30 mouse cellular contexts compared by ENCODE assay signal in the genomic region with DNA sequence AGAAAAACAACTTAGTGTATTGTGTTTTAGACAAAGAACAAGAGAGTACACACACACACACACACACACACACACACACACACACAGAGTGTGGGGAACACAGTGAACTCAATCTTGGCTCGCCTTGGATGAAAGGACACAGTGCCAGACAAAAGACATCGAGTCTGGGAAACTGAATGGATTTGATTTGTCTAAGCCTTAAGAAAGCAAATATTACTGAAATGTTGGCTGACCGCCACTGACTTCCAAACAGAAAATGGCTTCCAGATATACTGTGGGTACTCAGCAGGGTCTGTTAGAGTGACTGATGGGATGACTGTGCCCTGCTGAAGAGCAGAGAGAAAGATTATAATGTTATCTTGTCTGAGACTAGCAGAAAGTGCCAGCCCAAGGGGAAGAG. TPM values are rescaled to one million over a fixed set of nuclear protein-coding genes. Genes with fewer than 3 reads are reported as not detected.
A peak's percentile ranks its signal among the peaks of the same experiment; 100 is the strongest.
DNase-seq lines count a peak whose midpoint lies in the region; ATAC-seq lines count a peak whose summit lies in the region.
"Had no signal": no experiment of that assay in that cellular context is flagged by ENCODE, and none has a peak within 500 bp of the region (broad histone marks: within the 10 kb centered on the region; RNA-seq: fewer than 3 reads in every experiment).

No protein-coding gene starts in this region.

- no peak overlapping the region for H3K27ac ChIP-seq in hindbrain, embryonic 16.5 days (ENCODE audit: low read depth, low read length)
- no peak overlapping the region for H3K27ac ChIP-seq in hindbrain, embryonic 10.5 days
- H3K27ac ChIP-seq in lung, embryonic 15.5 days: no peak overlapping the region
- H3K27ac ChIP-seq: forebrain, embryonic 10.5 days; forebrain, embryonic 15.5 days; hindbrain, postnatal 0 days; intestine, embryonic 15.5 days; limb, embryonic 13.5 days; liver, embryonic 12.5 days; midbrain, embryonic 12.5 days; neural tube, embryonic 15.5 days had no signal

- no peaks in the 10 kb centered on the region for H3K4me1 ChIP-seq in hindbrain, embryonic 16.5 days (ENCODE audit: control insufficient read depth, insufficient read depth, low read depth, low read length)
- no peaks in the 10 kb centered on the region for H3K4me1 ChIP-seq in hindbrain, embryonic 10.5 days (replicated peaks)
- no peaks in the 10 kb centered on the region for H3K4me1 ChIP-seq in lung, embryonic 15.5 days
- H3K4me1 ChIP-seq: forebrain, embryonic 10.5 days; forebrain, embryonic 15.5 days; heart, embryonic 12.5 days; intestine, embryonic 15.5 days; limb, embryonic 13.5 days; liver, embryonic 12.5 days; midbrain, embryonic 12.5 days had no signal

- ATAC-seq in hindbrain, embryonic 16.5 days: peak; percentile 54; the same call in 1 of the 2 replicates
- ATAC-seq in lung, embryonic 15.5 days (ENCODE audit: borderline replicate concordance, extremely low read depth, low FRiP score, low TSS enrichment): peak; percentile 55; the same call in 1 of the 2 replicates
- ATAC-seq: forebrain, embryonic 15.5 days; hindbrain, postnatal 0 days; intestine, embryonic 15.5 days; liver, embryonic 12.5 days; liver, postnatal 0 days; Patski had no signal

- WGBS in hindbrain, embryonic 16.5 days: 53% methylated on average over 3 of the region's 3 CpGs
- 82% methylated on average over 3 of the region's 3 CpGs for WGBS in hindbrain, embryonic 10.5 days
- 27% methylated on average over 3 of the region's 3 CpGs for WGBS in lung, embryonic 15.5 days

- H3K9ac ChIP-seq in hindbrain, embryonic 16.5 days (ENCODE audit: low read depth, low read length): no peak overlapping the region
- no peak overlapping the region for H3K9ac ChIP-seq in lung, embryonic 15.5 days
- H3K9ac ChIP-seq: forebrain, embryonic 15.5 days; heart, embryonic 12.5 days; intestine, embryonic 15.5 days; limb, embryonic 13.5 days; liver, embryonic 12.5 days; liver, postnatal 0 days; midbrain, embryonic 12.5 days; neural tube, embryonic 15.5 days had no signal

- H3K4me2 ChIP-seq in hindbrain, embryonic 16.5 days (ENCODE audit: low read length): no peak overlapping the region
- H3K4me2 ChIP-seq in lung, embryonic 15.5 days: no peak overlapping the region
- H3K4me2 ChIP-seq: forebrain, embryonic 15.5 days; heart, embryonic 12.5 days; intestine, embryonic 15.5 days; limb, embryonic 13.5 days; liver, embryonic 12.5 days; midbrain, embryonic 12.5 days; neural tube, embryonic 15.5 days had no signal

- DNase-seq in cerebellum, adult 11-12 months: peak; percentile 20
- no peak for DNase-seq in cerebellum, adult 11 months
- DNase-seq in hindbrain, embryonic 10.5 days (ENCODE audit: low spot score): no peak
- no peak for DNase-seq in lung, postnatal 25 days (ENCODE audit: low spot score)
- DNase-seq in NIH3T3 (ENCODE audit: low read depth): peak; percentile 76
- DNase-seq in urinary bladder, adult 18-20 months (ENCODE audit: low spot score in 2 of 2): no peak
- DNase-seq: adrenal gland, postnatal 10 days; cerebellum, adult 18-20 months; gastrocnemius, postnatal 25 days; heart, adult 18-20 months; heart, postnatal 4 days; kidney, adult 2 months; kidney, postnatal 4 days; layer of hippocampus, adult 9-11 months; liver, postnatal 0 days; right cerebral cortex, postnatal 25 days; thymus, postnatal 14 days had no signal

- no peaks in the 10 kb centered on the region for H3K36me3 ChIP-seq in hindbrain, embryonic 16.5 days (ENCODE audit: control insufficient read depth, insufficient read depth, low read length)
- H3K36me3 ChIP-seq in hindbrain, embryonic 10.5 days: no peaks in the 10 kb centered on the region
- H3K36me3 ChIP-seq in lung, embryonic 15.5 days: no peaks in the 10 kb centered on the region
- H3K36me3 ChIP-seq: forebrain, embryonic 10.5 days; forebrain, embryonic 15.5 days; G1E; heart, embryonic 12.5 days; intestine, embryonic 15.5 days; limb, embryonic 13.5 days; liver, embryonic 12.5 days; midbrain, embryonic 12.5 days; neural tube, embryonic 15.5 days had no signal

- no peaks in the 10 kb centered on the region for H3K9me3 ChIP-seq in hindbrain, embryonic 16.5 days (ENCODE audit: control insufficient read depth, low read length)
- no peaks in the 10 kb centered on the region for H3K9me3 ChIP-seq in hindbrain, embryonic 10.5 days
- no peaks in the 10 kb centered on the region for H3K9me3 ChIP-seq in lung, embryonic 15.5 days
- H3K9me3 ChIP-seq: forebrain, embryonic 10.5 days; forebrain, embryonic 15.5 days; G1E; heart, embryonic 12.5 days; intestine, embryonic 15.5 days; limb, embryonic 13.5 days; liver, embryonic 12.5 days; midbrain, embryonic 12.5 days; neural tube, embryonic 15.5 days had no signal

- no peak overlapping the region for H3K4me3 ChIP-seq in hindbrain, embryonic 16.5 days (ENCODE audit: low read length)
- no peak overlapping the region for H3K4me3 ChIP-seq in hindbrain, embryonic 10.5 days
- H3K4me3 ChIP-seq in lung, embryonic 15.5 days: no peak overlapping the region
- H3K4me3 ChIP-seq: forebrain, embryonic 10.5 days; forebrain, embryonic 15.5 days; heart, embryonic 12.5 days; intestine, embryonic 15.5 days; limb, embryonic 13.5 days; liver, embryonic 12.5 days; midbrain, embryonic 12.5 days; neural tube, embryonic 15.5 days had no signal

- no peaks in the 10 kb centered on the region for H3K27me3 ChIP-seq in hindbrain, embryonic 16.5 days (replicated peaks; ENCODE audit: control insufficient read depth, insufficient read depth, low read length)
- no peaks in the 10 kb centered on the region for H3K27me3 ChIP-seq in hindbrain, embryonic 10.5 days (ENCODE audit: insufficient read depth, poor library complexity, severe bottlenecking)
- no peaks in the 10 kb centered on the region for H3K27me3 ChIP-seq in lung, embryonic 15.5 days
- H3K27me3 ChIP-seq: forebrain, embryonic 15.5 days; heart, embryonic 12.5 days; intestine, embryonic 15.5 days; limb, embryonic 13.5 days; liver, embryonic 12.5 days; midbrain, embryonic 12.5 days; neural tube, embryonic 15.5 days; Patski had no signal

RNA-seq across cellular contexts. Expression of a gene that starts 34.1 kb away (rescaled TPM):
- polyA plus RNA-seq in hindbrain, embryonic 16.5 days (2015; fragmentation: Nextera tagmentation; extraction: Ambion mirVana): 86.3 and 92.0 TPM in 2 replicates
- polyA plus RNA-seq in hindbrain, embryonic 10.5 days (2016; fragmentation: Nextera tagmentation; extraction: Ambion mirVana): 2.4 and 10.8 TPM in 2 replicates
- 18.4 and 19.5 TPM in 2 replicates for polyA plus RNA-seq in lung, embryonic 15.5 days (2015; fragmentation: Nextera tagmentation; extraction: Ambion mirVana)
- polyA plus RNA-seq: G1E, Patski had no signal

Comparison
In these comparisons a context has a peak if more than half of its experiments do, and no peak if none do; other contexts are left out.
1. DNase-seq: peak in cerebellum, adult 11-12 months (single experiment) and NIH3T3 (single experiment); none in cerebellum, adult 11 months (single experiment), hindbrain, embryonic 10.5 days (single experiment), lung, postnatal 25 days (single experiment) and urinary bladder, adult 18-20 months (0 of 2).